8 mouse cellular contexts compared by ENCODE assay signal in the genomic region with DNA sequence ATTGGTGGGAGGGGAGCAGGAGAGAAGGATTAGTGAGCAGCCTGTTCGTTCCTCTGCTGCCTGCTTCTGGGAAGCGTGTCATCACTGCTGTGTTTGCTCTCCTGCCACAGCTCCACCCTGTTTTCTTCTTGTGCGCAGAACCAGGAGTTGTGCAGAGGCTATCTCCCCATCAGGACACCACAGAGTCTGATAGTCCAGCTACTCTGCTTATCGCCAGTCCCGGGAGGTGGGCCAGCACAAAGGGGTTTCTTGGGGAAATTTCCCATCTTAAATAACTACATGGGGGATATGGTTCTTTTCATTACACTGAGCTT. TPM values are rescaled to one million over a fixed set of nuclear protein-coding genes. Genes with fewer than 3 reads are reported as not detected.
DNase-seq lines count a peak whose midpoint lies in the region; ATAC-seq and TF ChIP-seq lines count a peak whose summit lies in the region.

No protein-coding gene starts in this region.

- intact Hi-C loops in left cerebral cortex, adult 2 months (cut with DNase I): no loop called here

- peak overlapping the region; percentile 13; the same call in 1 of the 2 replicates for H3K4me3 ChIP-seq in left cerebral cortex, adult 2 months
- no peak overlapping the region for H3K4me3 ChIP-seq in hindbrain, embryonic 16.5 days (ENCODE audit: low read length)
- no peak overlapping the region for H3K4me3 ChIP-seq in midbrain, embryonic 16.5 days (ENCODE audit: low read depth, low read length)

- peaks cover 6% of the 10 kb centered on the region for H3K4me1 ChIP-seq in hindbrain, embryonic 16.5 days (ENCODE audit: control insufficient read depth, insufficient read depth, low read depth, low read length)
- peaks cover 13% of the 10 kb centered on the region for H3K4me1 ChIP-seq in midbrain, embryonic 16.5 days (ENCODE audit: control insufficient read depth, insufficient read depth, low read length)

- H3K4me2 ChIP-seq in hindbrain, embryonic 16.5 days (ENCODE audit: low read length): no peak overlapping the region
- H3K4me2 ChIP-seq in midbrain, embryonic 16.5 days (ENCODE audit: low read length): no peak overlapping the region

- no peak for DNase-seq in left cerebral cortex, adult 2 months (ENCODE audit: extremely low spot score in 1 of 2, low spot score in 2 of 2)
- DNase-seq in left cerebral cortex, adult 18-20 months (ENCODE audit: low spot score in 2 of 2): no peak
- DNase-seq in layer of hippocampus, adult 9-11 months: no peak
- DNase-seq in embryo, embryonic 10.5 days (ENCODE audit: low spot score): no peak
- DNase-seq in thymus, postnatal 10 days (ENCODE audit: low spot score in 2 of 2): no peak

- 0 out of 2 replicates have a peak overlapping the region, but pooled peaks have one; percentile 23 for H3K9ac ChIP-seq in hindbrain, embryonic 16.5 days (ENCODE audit: low read depth, low read length)
- H3K9ac ChIP-seq in midbrain, embryonic 16.5 days (ENCODE audit: low read depth, low read length): no peak overlapping the region

- no peaks in the 10 kb centered on the region for H3K36me3 ChIP-seq in hindbrain, embryonic 16.5 days (ENCODE audit: control insufficient read depth, insufficient read depth, low read length)
- H3K36me3 ChIP-seq in midbrain, embryonic 16.5 days (ENCODE audit: control insufficient read depth, insufficient read depth, low read length): no peaks in the 10 kb centered on the region

- peak; percentile 37 for ATAC-seq in common myeloid progenitor, adult 5-6 weeks (replicated peaks; ENCODE audit: low read depth, poor library complexity, severe bottlenecking)
- ATAC-seq in hindbrain, embryonic 16.5 days: no peak
- ATAC-seq in midbrain, embryonic 16.5 days: no peak

- TF ChIP-seq CTCF in left cerebral cortex, adult 2 months (IDR thresholded peaks at IDR 0.05): no peak

- H3K9me3 ChIP-seq in hindbrain, embryonic 16.5 days (ENCODE audit: control insufficient read depth, low read length): no peaks in the 10 kb centered on the region
- H3K9me3 ChIP-seq in midbrain, embryonic 16.5 days (replicated peaks; ENCODE audit: control insufficient read depth, low read length, poor library complexity, severe bottlenecking): no peaks in the 10 kb centered on the region

- H3K27ac ChIP-seq in left cerebral cortex, adult 2 months: peak overlapping the region; percentile 72
- H3K27ac ChIP-seq in hindbrain, embryonic 16.5 days (ENCODE audit: low read depth, low read length): peak overlapping the region; percentile 12; the same call in 1 of the 2 replicates
- H3K27ac ChIP-seq in midbrain, embryonic 16.5 days (ENCODE audit: low read length): peak overlapping the region; percentile 7; the same call in 1 of the 2 replicates

- 58% methylated on average over 5 of the region's 5 CpGs for WGBS in hindbrain, embryonic 16.5 days
- WGBS in midbrain, embryonic 16.5 days: 42% methylated on average over 5 of the region's 5 CpGs

- no peaks in the 10 kb centered on the region for H3K27me3 ChIP-seq in hindbrain, embryonic 16.5 days (replicated peaks; ENCODE audit: control insufficient read depth, insufficient read depth, low read length)
- no peaks in the 10 kb centered on the region for H3K27me3 ChIP-seq in midbrain, embryonic 16.5 days (ENCODE audit: control insufficient read depth, insufficient read depth, low read depth, low read length)

RNA-seq across cellular contexts. Expression of a gene that starts 11.3 kb away (rescaled TPM):
- total RNA-seq in left cerebral cortex, adult 2 months (2021): 10 to 100 TPM; 36.7 to 36.9 TPM
- total RNA-seq in left cerebral cortex, adult 18-20 months (2021): 10 to 100 TPM; 31.2 to 34.7 TPM
- total RNA-seq in common myeloid progenitor, adult 5-6 weeks (2017): 33.3 and 36.0 TPM in 2 replicates
- polyA plus RNA-seq in hindbrain, embryonic 16.5 days (2015; fragmentation: Nextera tagmentation; extraction: Ambion mirVana): 41.6 and 45.8 TPM in 2 replicates
- polyA plus RNA-seq in midbrain, embryonic 16.5 days (2015; fragmentation: Nextera tagmentation; extraction: Ambion mirVana): 40.2 and 40.7 TPM in 2 replicates

Comparison
In these comparisons a context has a peak if more than half of its experiments do, and no peak if none do; other contexts are left out.
1. H3K27ac ChIP-seq: peak in every context shown above with its lines; median percentile 72 in left cerebral cortex, adult 2 months; 12 in hindbrain, embryonic 16.5 days; 7 in midbrain, embryonic 16.5 days.